ENCODE assay signal across 9 mouse cellular contexts in genomic region chr17:47440359-47440890, GRCm38 (mm10). TPM values are rescaled to one million over a fixed set of nuclear protein-coding genes. Genes with fewer than 3 reads are reported as not detected.
DNase-seq lines count a peak whose midpoint lies in the region; ATAC-seq and TF ChIP-seq lines count a peak whose summit lies in the region.
"Had no signal": no experiment of that assay in that cellular context is flagged by ENCODE, and none has a peak within 500 bp of the region (broad histone marks: within the 10 kb centered on the region; RNA-seq: fewer than 3 reads in every experiment).

No protein-coding gene starts in this region.

- no peaks in the 10 kb centered on the region for H3K36me3 ChIP-seq in liver, adult 2 months (ENCODE audit: control insufficient read depth, insufficient read depth, low read length)
- H3K36me3 ChIP-seq in hindbrain, embryonic 11.5 days (ENCODE audit: control insufficient read depth, insufficient read depth, low read length), result no peaks in the 10 kb centered on the region
- H3K36me3 ChIP-seq in stomach, embryonic 16.5 days (ENCODE audit: control insufficient read depth, insufficient read depth, low read length), result no peaks in the 10 kb centered on the region

- H3K4me2 ChIP-seq in hindbrain, embryonic 11.5 days (replicated peaks; ENCODE audit: low read depth, low read length), result no peak overlapping the region
- 0 out of 2 replicates have a peak overlapping the region, but pooled peaks have one; percentile 3 for H3K4me2 ChIP-seq in stomach, embryonic 16.5 days (ENCODE audit: low read depth, low read length)

- 45% methylated on average over 9 of the region's 9 CpGs for WGBS in liver, adult 2 months
- WGBS in hindbrain, embryonic 11.5 days, result 2% methylated on average over 9 of the region's 9 CpGs
- 24% methylated on average over 9 of the region's 9 CpGs for WGBS in stomach, embryonic 16.5 days

- H3K27me3 ChIP-seq in liver, adult 2 months (ENCODE audit: control insufficient read depth, insufficient read depth, low read length), result no peaks in the 10 kb centered on the region
- peaks cover 25% of the 10 kb centered on the region for H3K27me3 ChIP-seq in hindbrain, embryonic 11.5 days (ENCODE audit: control insufficient read depth, insufficient read depth, low read length)
- 0 out of 2 replicates have a peak, but pooled peaks cover 7% of the 10 kb centered on the region for H3K27me3 ChIP-seq in stomach, embryonic 16.5 days (ENCODE audit: control insufficient read depth, insufficient read depth, low read length)

- H3K9me3 ChIP-seq in hindbrain, embryonic 11.5 days (ENCODE audit: control insufficient read depth, low read length), result no peaks in the 10 kb centered on the region
- no peaks in the 10 kb centered on the region for H3K9me3 ChIP-seq in stomach, embryonic 16.5 days (replicated peaks; ENCODE audit: control insufficient read depth, low read length)

- no peak for TF ChIP-seq CTCF in liver, adult 2 months (IDR thresholded peaks at IDR 0.05; ENCODE audit: low read depth, low read length)

- H3K9ac ChIP-seq in liver, adult 2 months (ENCODE audit: low read depth, low read length), result peak overlapping the region; percentile 11
- no peak overlapping the region for H3K9ac ChIP-seq in hindbrain, embryonic 11.5 days (ENCODE audit: low read depth, low read length)
- peak overlapping the region; percentile 41; the same call in 1 of the 2 replicates for H3K9ac ChIP-seq in stomach, embryonic 16.5 days (ENCODE audit: low read length)

- H3K27ac ChIP-seq in liver, adult 2 months (replicated peaks; ENCODE audit: insufficient read depth, low read depth, low read length), result peak overlapping the region; percentile 82
- H3K27ac ChIP-seq in hindbrain, embryonic 11.5 days (ENCODE audit: low read depth, low read length), result no peak overlapping the region
- H3K27ac ChIP-seq in stomach, embryonic 16.5 days (ENCODE audit: low read length), result peak overlapping the region; percentile 84

- H3K4me3 ChIP-seq in liver, adult 2 months (ENCODE audit: insufficient read depth, low read depth, low read length), result no peak overlapping the region
- H3K4me3 ChIP-seq in hindbrain, embryonic 11.5 days (ENCODE audit: low read depth, low read length), result no peak overlapping the region
- no peak overlapping the region for H3K4me3 ChIP-seq in stomach, embryonic 16.5 days (replicated peaks; ENCODE audit: low read length)

- DNase-seq in liver, adult 2 months (ENCODE audit: extremely low read depth, low read depth, low spot score), result no peak
- DNase-seq in liver, result no peak
- DNase-seq in hindbrain, embryonic 11.5 days (ENCODE audit: low spot score), result no peak
- DNase-seq in kidney, postnatal 4 days, result peak; percentile 32 to 52
- no peak for DNase-seq in thymus, postnatal 10 days (ENCODE audit: low spot score in 2 of 2)
- DNase-seq in right cerebral cortex, adult 18-20 months, result no peak
- no peak for DNase-seq in right cerebral cortex, postnatal 36 days (ENCODE audit: low spot score in 2 of 2)

- peak; percentile 43; the same call in 1 of the 2 replicates for ATAC-seq in hindbrain, embryonic 11.5 days (ENCODE audit: low FRiP score)
- ATAC-seq in stomach, embryonic 16.5 days (ENCODE audit: insufficient read depth, low FRiP score), result no peak

- H3K4me1 ChIP-seq in liver, adult 2 months (ENCODE audit: control insufficient read depth, insufficient read depth, low read length), result peaks cover 43% of the 10 kb centered on the region
- H3K4me1 ChIP-seq in hindbrain, embryonic 11.5 days (replicated peaks; ENCODE audit: control insufficient read depth, insufficient read depth, low read length), result 0 out of 2 replicates have a peak, but pooled peaks cover 2% of the 10 kb centered on the region
- peaks cover 30% of the 10 kb centered on the region for H3K4me1 ChIP-seq in stomach, embryonic 16.5 days (ENCODE audit: control insufficient read depth, insufficient read depth, low read length)

- H3K79me2 ChIP-seq in liver, adult 2 months (ENCODE audit: control insufficient read depth, insufficient read depth, low read length), result peaks cover 49% of the 10 kb centered on the region

- no peak for TF ChIP-seq POLR2A in liver, adult 2 months (IDR thresholded peaks at IDR 0.05; ENCODE audit: extremely low read depth, insufficient read depth, low read length)

RNA-seq across cellular contexts. Expression of gene 1700001C19Rik, which starts 3.2 kb away (rescaled TPM):
- 12.2 and 16.2 TPM in 2 replicates for total RNA-seq in liver, adult 2 months (2014; rRNA removed)
- 11.7 and 12.2 TPM in 2 replicates for polyA plus RNA-seq in liver, adult 2 months (2012; rRNA removed)
- polyA plus RNA-seq in hindbrain, embryonic 11.5 days (2014; fragmentation: Nextera tagmentation; extraction: Ambion mirVana), result 0.42 and 0.68 TPM in 2 replicates
- polyA plus RNA-seq in stomach, embryonic 16.5 days (2015; fragmentation: Nextera tagmentation; extraction: Ambion mirVana), result 0.21 and 0.24 TPM in 2 replicates
- total RNA-seq: left cerebral cortex, postnatal 10 days had no signal

RNA-seq across cellular contexts. Expression of gene AI661453, which starts 4.0 kb away (rescaled TPM):
- total RNA-seq in liver, adult 2 months (2014; rRNA removed), result 2.4 and 6.2 TPM in 2 replicates
- polyA plus RNA-seq in liver, adult 2 months (2012; rRNA removed), result 5.7 and 6.3 TPM in 2 replicates
- polyA plus RNA-seq in hindbrain, embryonic 11.5 days (2014; fragmentation: Nextera tagmentation; extraction: Ambion mirVana), result 0.40 and 0.49 TPM in 2 replicates
- polyA plus RNA-seq in stomach, embryonic 16.5 days (2015; fragmentation: Nextera tagmentation; extraction: Ambion mirVana), result 5.1 and 7.7 TPM in 2 replicates

RNA-seq across cellular contexts. Expression of gene Guca1a, which starts 40.0 kb away (rescaled TPM):
- total RNA-seq in liver, adult 2 months (2014; rRNA removed), result 0.55 and 2.3 TPM in 2 replicates
- 2.7 and 2.8 TPM in 2 replicates for polyA plus RNA-seq in liver, adult 2 months (2012; rRNA removed)
- polyA plus RNA-seq in hindbrain, embryonic 11.5 days (2014; fragmentation: Nextera tagmentation; extraction: Ambion mirVana), result 1.2 and 1.3 TPM in 2 replicates
- 4.7 and 5.4 TPM in 2 replicates for polyA plus RNA-seq in stomach, embryonic 16.5 days (2015; fragmentation: Nextera tagmentation; extraction: Ambion mirVana)
- total RNA-seq: left cerebral cortex, postnatal 10 days had no signal

RNA-seq across cellular contexts. Expression of gene Guca1b, which starts 55.2 kb away (rescaled TPM):
- total RNA-seq in liver, adult 2 months (2014; rRNA removed), result 0.54 TPM in 1 of 2 replicates, not detected in the other
- 0.65 and 0.71 TPM in 2 replicates for polyA plus RNA-seq in liver, adult 2 months (2012; rRNA removed)
- 0.31 and 0.35 TPM in 2 replicates for polyA plus RNA-seq in hindbrain, embryonic 11.5 days (2014; fragmentation: Nextera tagmentation; extraction: Ambion mirVana)
- polyA plus RNA-seq in stomach, embryonic 16.5 days (2015; fragmentation: Nextera tagmentation; extraction: Ambion mirVana), result 0.64 and 0.84 TPM in 2 replicates

Comparison
In these comparisons a context has a peak if more than half of its experiments do, and no peak if none do; other contexts are left out.
1. DNase-seq: peak in kidney, postnatal 4 days (2 of 2); none in liver, adult 2 months (single experiment), liver (single experiment), hindbrain, embryonic 11.5 days (single experiment), thymus, postnatal 10 days (0 of 2), right cerebral cortex, adult 18-20 months (single experiment) and right cerebral cortex, postnatal 36 days (0 of 2).